Mouse (Mus musculus) heart, adult 11 months (tissue): ENCODE data around the gene Lrrc8d.

Experiments
- DNase-seq: peaks from one replicate; pipeline ENCODE4 v3.0.0; 2022

Lrrc8d gene

GRCm38 (mm10) chr5:105778189-105778588, 78.4 kb downstream of the Lrrc8d start:
- no peak for DNase-seq

DNA sequence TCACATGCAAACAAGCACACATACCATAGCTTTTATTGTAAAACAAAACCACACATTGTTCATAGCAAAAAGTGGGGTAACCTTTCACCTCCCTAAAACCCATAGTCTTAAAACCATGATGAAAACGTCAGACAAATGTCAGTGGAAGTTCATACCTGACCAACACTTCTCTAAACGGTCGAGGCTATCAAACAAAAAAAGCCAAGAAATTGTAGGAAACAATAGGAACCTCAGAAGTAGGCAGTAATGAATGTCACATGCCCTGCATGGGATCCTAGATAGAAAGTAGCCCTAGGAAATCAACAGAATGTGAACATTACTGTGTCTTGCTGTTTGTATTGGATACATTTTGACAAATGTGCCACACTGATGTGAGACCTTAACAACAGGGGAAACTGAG, 79.0 kb downstream of the Lrrc8d start:
- no peak for DNase-seq

GRCm38 (mm10) chr5:105779331-105779730, 79.6 kb downstream of the Lrrc8d start:
- peak; percentile 91 for DNase-seq

- no peak for DNase-seq
These were observed 84.1 kb downstream of the Lrrc8d start for GRCm38 (mm10) chr5:105783848-105784247.

DNA sequence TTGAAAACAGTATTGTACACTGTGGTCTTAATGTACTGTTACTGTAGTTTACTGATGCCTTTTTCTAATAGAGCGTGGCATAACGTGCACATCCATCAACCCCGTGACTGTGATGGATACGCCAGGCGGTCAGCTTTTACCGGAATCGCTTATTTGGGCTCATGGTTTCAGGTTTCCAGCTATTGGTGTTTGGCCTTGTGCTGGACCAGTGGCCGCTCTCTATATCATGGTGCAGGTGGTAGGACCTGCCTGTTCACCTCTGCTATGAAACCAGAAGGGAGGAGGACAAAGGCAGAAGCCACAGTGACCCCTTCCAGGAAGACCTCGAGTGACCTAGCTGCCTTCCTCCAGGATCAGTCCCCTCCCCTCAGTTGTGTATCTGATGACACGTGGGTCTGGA, 85.0 kb downstream of the Lrrc8d start:
- no peak for DNase-seq

- DNase-seq: no peak
These were observed 87.8 kb downstream of the Lrrc8d start for GRCm38 (mm10) chr5:105787577-105787976.

DNA sequence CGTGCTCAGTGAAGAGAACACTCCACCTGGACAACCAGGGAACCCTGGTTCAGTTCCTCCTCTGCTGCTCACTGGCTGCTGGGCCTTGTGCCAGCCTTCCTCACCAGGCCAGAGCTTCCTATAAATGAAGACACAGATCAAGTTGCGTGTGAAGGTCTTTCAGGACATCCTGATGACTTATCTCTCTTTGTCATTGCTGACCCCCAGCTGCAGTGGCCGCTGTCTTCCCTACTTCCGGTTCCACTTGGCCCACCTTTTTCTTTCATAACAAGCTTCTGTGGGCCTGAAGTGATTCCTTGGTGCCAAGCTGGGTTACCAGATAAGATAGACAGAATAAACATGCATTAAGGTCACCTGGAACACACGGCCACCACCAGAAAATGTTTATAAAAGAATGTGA, 90.0 kb downstream of the Lrrc8d start:
- no peak for DNase-seq

- peak; percentile 92 for DNase-seq
These were observed 92.6 kb downstream of the Lrrc8d start for GRCm38 (mm10) chr5:105792331-105792801.

GRCm38 (mm10) chr5:105792853-105793547, 93.2 kb downstream of the Lrrc8d start:
- peak; percentile 97 for DNase-seq

GRCm38 (mm10) chr5:105793548-105793940, 93.8 kb downstream of the Lrrc8d start:
- DNase-seq: no peak

- DNase-seq: no peak
These were observed 98.7 kb downstream of the Lrrc8d start for GRCm38 (mm10) chr5:105798421-105798820.

- peak; percentile 92 for DNase-seq
These were observed 100.3 kb downstream of the Lrrc8d start for GRCm38 (mm10) chr5:105799850-105800635.

DNA sequence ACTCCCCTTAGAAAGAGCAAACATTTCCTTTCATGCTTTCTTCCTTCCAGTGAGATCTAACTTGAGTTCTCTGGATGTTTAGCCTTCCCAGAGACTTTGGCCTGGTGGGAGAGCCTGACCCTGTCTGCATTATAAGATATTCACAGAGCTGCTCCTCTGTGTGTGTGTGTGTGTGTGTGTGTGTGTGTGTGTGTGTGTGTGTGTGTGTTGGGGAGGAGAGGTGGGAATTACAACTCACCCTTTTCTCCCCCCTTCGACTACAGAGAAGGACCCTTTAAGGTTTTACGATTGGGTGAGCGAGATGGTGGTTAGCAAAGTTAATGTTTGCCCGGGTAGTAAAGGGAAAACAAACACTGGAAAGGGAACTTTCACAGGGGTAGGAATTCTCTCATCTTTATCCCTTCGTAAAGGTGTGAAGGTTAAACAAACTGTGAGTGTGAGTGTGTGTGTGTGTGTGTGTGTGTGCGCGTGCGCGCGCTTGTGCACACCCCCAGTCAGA, 101.3 kb downstream of the Lrrc8d start:
- DNase-seq: no peak

DNA sequence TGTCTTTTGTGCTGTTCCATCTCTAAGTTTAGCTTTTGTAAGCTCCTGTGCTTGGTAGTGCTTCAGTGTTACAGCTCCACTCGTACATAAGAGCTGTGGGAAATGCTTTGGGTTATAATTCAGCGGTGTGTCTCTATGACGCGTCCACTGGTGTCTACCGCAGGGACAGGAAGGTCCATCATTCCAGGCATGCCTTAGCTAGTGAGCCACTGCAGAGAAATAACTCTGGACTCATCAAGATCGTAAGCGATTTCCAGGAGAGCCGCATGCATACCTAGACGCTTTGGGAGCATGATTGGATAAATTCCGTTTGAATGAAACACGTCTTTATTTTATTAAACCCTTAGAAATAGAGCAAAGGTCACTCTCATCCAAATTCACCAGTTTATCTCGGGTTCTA, 106.2 kb downstream of the Lrrc8d start:
- DNase-seq: no peak

GRCm38 (mm10) chr5:105807461-105807860, 107.7 kb downstream of the Lrrc8d start:
- DNase-seq: peak; percentile 93

GRCm38 (mm10) chr5:105809056-105809455, 109.3 kb downstream of the Lrrc8d start:
- peak; percentile 92 for DNase-seq

GRCm38 (mm10) chr5:105813036-105813435, 113.3 kb downstream of the Lrrc8d start:
- DNase-seq: no peak

- DNase-seq: no peak
These were observed 114.2 kb downstream of the Lrrc8d start for GRCm38 (mm10) chr5:105813974-105814373.

DNA sequence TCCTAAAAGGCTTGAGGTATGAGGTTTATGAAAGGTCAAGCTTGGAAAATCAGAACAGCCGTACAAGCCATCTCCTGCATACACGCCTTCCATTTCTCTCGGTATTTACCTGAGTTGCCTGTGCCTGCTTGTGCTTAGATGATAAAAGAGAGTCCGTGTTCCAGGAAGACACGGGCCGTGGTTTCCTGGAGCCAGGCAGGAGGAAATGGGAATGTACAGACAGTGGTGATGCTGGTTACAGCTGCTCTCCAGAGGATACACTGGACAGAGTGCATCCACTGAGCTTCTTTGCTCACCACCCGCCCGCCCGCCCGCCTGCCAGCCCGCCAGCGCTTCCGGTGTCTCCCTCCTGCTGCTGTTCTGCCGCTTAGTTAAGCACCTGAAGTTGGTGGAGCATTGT, 116.3 kb downstream of the Lrrc8d start:
- DNase-seq: no peak

DNA sequence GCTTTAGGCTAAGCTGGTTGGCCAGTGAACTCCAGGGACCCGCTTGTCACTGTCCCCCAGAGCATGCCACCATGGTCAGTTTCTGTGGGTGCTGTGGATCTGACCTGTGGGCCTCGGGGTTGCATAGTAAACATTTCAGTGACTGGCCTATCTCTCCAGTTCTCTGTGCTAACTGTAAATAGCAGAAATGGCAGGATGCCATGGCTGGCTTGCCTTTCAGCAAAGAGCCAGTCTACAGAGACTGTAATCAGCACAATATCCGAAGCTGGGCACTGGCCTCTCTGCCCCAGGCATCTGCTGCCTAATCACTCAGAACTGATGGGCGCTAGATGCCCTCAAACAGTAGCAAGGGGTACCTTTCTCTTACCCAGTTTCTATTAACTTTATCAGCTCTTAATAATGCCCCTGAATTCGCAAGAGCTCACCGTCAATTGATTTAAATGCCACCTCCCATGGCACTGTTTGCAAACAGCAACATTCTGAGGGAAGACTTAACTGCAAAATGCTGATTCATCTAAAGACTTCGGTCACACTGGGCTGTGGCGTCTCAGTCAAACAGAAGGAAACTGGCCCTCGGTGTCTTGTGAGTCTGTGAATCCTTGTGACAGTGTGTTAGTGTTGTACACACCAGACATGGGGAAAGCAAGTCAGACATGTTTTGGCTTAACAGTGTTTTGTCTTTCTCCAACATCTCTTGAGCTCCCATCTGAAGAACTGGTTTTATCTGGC, 117.6 kb downstream of the Lrrc8d start:
- no peak for DNase-seq

DNA sequence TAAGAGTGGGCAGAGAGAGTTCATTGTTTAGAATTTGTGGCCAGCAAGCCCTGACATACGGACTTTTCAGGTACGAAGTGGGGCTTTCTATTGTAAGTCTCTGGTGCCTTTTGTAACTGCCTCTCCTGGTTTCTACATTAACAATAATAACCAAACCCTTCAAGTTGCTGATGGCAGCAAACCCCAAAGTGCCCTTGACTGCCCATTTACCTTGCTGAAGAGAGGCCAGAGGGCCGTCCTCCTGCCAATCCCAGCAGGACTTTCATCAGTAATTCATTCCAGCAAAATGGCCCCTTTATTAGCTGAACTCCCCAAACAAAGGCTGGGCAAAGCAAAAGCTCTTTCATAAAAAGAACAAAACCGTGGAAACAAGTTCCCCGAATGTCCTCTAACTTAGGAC, 118.6 kb downstream of the Lrrc8d start:
- DNase-seq: no peak

DNA sequence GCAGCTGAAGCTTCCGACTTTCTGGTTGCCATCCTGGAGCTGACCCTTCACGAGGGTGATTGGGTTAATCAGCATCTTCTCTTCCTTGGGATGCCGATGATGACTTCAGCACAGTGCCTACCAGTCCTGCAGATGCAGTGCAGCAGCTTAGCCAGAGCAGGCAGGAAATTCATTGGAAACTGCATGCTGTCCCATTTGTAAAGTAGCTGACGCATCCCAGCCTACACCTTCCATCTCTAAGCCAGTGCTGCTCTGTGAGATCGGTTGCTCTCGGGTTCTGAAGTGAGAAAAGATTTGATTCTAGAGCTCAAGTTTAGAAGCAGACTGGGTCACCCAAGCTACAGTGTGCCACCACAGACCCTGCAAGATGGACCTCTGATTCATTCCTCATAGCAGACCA, 121.6 kb downstream of the Lrrc8d start:
- no peak for DNase-seq
